Mouse (Mus musculus): Measurements from ENCODE around the gene Adgra1.

Adgra1 gene

DNA sequence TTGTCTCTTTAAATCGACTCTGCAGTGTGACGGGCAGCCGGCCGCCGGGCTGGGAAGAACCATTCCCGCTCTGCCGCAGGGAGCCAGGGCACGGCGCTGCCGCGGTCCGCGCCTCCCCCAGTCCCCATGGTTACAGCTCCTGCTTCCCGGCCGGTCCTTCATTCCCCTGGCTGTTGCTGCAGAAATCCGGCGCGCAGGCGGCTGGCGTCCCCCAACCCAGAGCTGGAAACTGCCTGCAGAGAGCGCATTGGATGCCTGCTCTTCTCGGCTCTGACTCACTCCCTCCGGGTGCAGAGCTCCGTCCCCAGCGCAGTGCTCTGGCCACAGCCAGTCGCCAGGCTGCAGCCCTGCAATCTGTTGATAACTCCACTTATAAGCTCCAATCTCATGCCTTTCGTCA lies at the start of gene Adgra1:
Adgra1 (plus strand) TSS at position 139 of the 400 bp plus-strand sequence.
- no peak for DNase-seq (ENCODE audit: low spot score)

DNA sequence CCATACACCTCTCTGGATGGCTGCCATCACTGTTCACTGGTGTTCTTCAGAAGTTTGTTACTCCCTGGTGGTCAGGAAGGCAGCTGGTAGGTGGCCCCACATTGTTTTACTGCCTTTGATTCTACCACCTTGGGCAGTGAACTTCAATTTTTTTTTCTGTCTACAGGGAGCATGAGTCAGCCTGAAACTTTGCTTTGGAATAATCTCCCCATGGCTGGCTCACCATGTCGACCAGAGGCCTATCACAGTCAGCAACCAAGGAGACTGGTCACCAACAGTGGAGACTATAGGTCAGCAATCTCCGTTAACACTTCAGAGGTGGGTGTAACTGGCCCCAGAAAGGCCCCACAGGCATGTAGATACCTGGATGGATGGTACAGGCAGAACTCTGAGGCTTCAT lies 46.6 kb upstream of the Adgra1 start:
- no peak for DNase-seq (ENCODE audit: low spot score)

DNA sequence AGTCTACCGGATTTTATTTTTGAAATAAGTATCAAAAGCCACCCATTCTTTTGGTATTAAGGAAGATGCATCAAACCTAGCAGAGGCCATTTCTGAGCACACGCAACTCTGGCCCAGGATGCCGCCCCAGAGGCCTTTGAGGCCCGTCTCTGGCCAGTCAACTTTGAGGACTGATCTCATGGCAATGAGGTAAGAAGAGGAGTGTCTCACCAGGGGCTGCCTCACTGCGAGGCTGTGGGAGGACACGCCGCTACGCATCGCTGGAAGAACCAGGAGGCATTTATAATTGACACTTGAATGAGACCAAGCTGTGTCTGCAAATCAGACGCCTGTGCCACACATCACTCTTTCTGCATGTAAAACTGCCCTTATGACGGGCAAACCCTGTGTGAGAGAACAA lies 45.0 kb upstream of the Adgra1 start:
- DNase-seq (ENCODE audit: low spot score), result no peak

DNA sequence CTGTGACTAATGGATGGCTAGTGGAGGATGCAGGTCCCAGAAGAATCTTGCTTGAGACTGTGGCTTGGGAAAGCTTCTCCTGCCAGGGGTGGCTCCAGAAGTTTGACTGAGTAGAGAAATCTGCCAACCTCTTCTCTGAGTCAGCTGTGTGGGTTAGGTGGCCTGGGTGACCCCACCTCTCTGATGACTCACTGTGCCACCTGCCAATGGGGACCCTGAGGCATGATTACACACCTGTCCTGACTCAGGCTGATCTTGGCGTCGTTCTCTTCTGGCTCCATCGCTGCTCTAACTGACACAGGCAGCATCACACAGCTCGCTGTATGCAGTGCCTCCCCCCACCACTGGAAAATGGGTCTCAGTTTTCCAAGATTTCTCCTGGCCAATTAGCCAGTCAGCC lies 44.3 kb upstream of the Adgra1 start:
- no peak for DNase-seq (ENCODE audit: low spot score)

DNA sequence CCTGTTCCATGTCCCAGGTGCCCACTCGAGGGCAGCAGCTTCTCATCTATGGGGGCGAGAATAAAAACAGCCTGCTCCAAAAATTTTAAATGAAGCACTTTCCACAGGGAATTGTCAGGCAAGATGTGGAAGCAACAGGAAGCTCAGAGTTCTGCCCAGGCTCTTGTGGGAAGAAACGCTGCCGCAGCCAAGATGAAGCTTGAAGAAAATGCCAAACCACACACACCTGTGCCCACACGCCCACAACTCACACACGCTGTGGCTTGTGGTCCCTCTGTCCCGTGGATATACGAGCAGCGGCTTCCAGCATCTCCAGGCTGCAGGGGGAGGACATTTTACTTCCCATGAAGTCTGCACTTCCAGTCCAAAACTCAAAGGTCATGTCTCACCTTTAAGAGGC lies 42.4 kb upstream of the Adgra1 start:
- no peak for DNase-seq (ENCODE audit: low spot score)

DNA sequence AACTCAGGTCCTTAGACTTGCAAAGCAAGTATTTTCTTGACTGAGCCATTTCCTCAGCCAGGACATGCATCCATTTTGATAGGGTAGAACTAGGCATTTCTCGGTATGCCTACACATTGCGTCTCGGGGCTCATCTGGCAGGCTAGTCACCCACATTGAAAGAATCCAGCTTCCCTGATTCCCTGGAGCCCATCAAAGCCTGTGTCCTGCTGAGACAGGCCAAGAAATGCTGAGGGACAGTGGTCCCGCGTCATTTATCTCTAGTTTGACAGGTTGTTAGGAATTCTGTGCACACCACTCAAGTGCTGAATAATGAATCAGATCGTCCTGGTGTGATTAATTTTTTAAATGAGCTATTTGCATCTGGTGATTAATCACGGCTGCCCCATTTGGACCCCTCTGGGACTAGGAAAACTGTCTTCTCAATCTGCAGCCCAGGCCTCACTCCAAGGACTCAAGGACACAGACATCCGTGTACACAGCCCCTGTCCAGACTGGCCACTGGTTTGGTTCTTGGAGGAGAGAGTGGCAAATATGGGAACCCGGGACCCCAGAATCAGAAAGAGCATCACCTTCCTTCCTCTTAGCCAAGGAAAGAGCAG lies 38.9 kb upstream of the Adgra1 start:
- DNase-seq (ENCODE audit: low spot score), result no peak

DNA sequence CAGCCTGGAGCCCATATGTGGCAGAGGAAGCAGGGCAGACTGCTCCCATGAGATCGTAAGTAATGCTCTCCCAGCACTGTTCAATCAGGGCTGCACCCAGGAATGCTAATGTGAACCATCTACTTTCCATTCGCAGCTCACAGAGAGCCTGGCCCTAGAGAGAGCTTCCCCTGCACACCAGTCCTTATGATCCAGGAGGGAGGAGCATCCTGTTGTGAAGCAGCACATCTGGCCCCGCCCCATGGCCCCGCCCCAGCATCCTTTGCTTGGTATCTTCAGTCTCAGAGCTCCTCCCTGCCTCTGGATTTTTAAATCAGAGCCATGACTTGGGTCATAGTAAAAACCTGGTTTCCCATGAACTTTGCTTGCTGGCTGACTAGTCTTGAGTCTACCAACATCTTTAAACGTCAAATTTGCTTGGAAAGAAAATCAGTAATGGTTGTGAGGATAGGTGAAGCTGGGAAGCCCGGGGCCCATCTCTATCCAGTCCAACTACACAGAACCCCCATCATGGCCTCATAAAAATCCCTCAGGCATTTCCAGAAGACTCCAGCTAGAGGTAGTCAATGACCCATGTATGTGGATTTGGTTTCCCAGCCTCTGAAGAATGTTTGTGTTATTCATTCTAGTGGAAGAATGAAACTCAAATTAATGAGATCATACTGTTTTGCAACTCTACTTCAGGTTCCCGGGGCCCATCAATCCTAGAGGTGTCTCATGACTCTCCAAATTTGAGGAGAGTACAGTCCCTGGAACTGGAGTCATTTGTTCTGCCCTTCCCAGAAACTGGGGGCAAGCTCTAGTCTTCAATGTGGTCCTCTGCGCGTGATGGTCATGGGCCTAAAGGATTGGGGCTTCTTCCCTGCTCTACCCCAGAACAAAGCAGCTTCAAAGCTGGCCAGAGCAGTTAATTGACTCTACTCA lies 36.5 kb upstream of the Adgra1 start:
- no peak for DNase-seq (ENCODE audit: low spot score)

DNA sequence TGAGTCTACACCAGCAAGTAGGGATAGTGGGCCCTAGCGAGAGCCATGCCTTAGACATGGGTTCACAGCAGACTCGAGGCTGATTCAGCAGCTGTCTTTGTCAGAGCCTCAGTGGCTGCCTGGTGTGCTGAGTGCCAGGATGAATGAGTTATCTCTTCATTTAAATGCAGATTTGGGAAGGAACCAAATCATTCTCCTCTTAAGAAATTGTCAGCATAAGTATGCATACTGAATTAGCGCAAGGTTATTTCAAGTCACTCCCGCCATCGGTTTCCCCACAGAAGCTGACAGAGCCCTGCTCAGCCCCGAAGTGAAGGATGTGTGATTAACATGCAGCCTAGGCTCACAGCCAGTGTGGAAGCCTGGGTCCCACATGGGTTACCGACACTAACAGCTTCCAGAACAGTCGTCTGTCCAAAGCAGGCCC lies 27.8 kb upstream of the Adgra1 start:
- no peak for DNase-seq (ENCODE audit: low spot score)

DNA sequence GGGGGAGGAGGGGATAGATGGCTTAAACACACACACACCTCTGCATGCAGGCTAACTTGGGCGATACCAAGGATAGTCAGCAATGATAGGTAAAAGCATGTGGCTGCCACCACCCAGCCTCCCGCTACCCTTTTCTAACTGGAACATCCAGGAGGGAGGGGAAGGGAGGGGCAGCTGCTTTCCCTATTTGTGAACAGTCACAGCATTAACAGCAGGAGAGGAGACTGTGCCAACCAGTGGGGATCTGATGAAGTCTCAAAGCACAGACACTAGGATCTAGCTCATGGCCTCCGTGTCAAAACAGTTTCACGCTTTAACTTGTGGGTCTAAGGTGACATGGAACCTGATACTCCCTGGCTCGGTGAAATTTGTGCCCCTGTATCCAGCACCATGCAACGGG lies 23.9 kb upstream of the Adgra1 start:
- no peak for DNase-seq (ENCODE audit: low spot score)

- no peak for DNase-seq (ENCODE audit: low spot score)
Observed at GRCm38 (mm10) chr7:139811706-139812105, 22.3 kb upstream of the Adgra1 start.

GRCm38 (mm10) chr7:139813577-139814207 lies 20.3 kb upstream of the Adgra1 start:
- DNase-seq (ENCODE audit: low spot score), result peak; percentile 7

DNA sequence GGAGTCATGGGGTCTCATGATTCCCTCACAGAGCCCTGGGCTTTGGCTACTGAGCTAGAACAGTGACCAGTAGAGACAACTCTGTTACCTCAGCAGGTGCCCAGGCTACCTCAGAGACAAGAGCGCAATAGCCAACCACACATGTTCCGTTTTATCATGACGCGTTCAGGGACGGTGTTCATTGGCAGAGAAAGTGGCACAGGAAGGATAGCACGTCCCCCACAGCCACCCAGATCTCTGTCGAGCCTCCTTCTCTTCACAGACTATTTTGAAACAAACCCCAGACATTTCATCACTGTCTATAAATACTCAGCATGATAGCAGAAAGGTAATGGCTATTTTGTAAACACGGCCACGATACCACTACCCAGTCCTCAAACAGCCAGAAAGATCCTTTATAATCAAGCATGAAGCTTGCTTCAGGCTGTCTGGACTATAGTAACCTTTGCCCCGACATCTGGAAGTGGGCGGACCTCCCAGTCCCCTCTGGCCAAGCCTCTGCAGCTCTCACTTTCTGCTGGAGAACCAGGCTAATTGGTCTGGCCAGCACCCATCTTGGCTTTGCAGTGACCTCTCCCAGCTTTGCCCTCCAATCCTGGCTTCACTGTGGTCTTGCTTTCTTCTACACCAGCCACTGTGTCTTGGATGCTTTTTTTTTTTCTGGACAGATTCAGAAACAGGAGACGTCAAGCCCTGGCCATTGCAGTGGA lies 11.5 kb upstream of the Adgra1 start:
- no peak for DNase-seq (ENCODE audit: low spot score)

DNA sequence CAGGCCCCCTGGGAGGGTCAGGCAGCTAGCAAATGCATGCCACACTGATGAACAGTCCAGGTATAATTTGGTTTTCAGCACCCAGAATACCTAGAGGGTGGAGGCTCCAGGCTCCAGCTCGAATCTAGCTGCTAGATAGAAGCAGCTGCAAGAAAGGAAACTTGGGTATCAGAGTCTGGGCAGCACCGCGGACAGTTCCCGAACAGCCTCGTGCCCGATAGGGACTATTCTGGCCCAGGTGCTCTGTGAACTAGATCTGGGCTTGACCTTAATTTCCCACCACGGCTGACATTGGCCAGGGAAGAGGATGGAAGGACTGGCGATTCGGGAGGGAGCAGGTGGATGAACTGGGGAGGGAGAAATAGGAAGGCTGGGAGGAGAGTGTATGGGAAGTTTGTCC lies 6.3 kb upstream of the Adgra1 start:
- DNase-seq (ENCODE audit: low spot score), result no peak

GRCm38 (mm10) chr7:139833532-139833931 lies 442 bp upstream of the Adgra1 start:
- no peak for DNase-seq (ENCODE audit: low spot score)

- DNase-seq (ENCODE audit: low spot score), result no peak
Observed at GRCm38 (mm10) chr7:139835140-139836131, 1.5 kb downstream of the Adgra1 start.

- no peak for DNase-seq (ENCODE audit: low spot score)
Observed at GRCm38 (mm10) chr7:139840443-139841168, 6.6 kb downstream of the Adgra1 start.

DNA sequence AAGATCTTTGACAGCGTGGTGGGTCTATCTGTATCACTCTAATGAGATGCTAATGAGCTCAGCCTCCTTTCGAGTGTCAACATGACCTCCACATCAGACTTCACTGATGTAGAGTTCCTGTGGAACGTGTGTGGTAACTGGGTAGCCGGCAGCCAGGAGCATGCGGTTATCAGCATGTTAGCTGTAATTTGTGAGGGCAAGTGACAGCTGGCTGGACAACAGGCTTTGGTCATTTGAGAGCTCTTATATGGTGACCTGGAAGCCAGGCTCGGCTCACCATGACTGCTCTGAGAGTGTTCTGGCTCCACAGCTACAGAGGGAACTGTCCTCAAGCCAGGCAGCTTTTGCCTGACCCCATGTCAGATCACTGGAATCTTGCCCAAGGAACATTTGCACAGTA lies 8.4 kb downstream of the Adgra1 start:
- no peak for DNase-seq (ENCODE audit: low spot score)

GRCm38 (mm10) chr7:139843140-139843539 lies 9.2 kb downstream of the Adgra1 start:
- DNase-seq (ENCODE audit: low spot score), result no peak

DNA sequence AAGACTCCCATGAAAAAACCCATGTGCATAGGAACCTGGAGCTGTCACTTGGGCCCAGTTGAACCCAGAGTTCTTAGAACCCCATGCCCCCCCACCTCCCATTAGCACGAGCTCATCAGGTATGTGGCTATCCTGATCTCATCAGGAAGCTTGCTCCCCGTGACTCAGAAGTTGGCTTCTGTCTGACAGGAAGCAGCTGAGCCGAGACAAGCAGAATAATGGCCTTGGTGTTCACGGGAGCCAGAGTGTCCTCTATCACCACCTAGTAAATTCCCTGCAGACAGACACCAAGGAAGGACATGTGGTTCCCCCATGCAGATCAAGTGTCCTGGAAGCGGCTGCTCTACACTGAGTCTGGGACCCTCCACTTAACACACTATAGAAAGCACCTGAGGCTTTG lies 9.8 kb downstream of the Adgra1 start:
- no peak for DNase-seq (ENCODE audit: low spot score)

GRCm38 (mm10) chr7:139845101-139845500 lies 11.1 kb downstream of the Adgra1 start:
- DNase-seq (ENCODE audit: low spot score), result no peak
